Mouse (Mus musculus): ENCODE results near the gene Gm44503. TPM values are rescaled to one million over a fixed set of nuclear protein-coding genes. Genes with fewer than 3 reads are reported as not detected.

Gm44503 gene
- 0.15 TPM in 1 of 2 replicates, not detected in the other for polyA plus RNA-seq (2014; fragmentation: Nextera tagmentation; extraction: Ambion mirVana)

GRCm38 (mm10) chr9:72958521-72959450 is at the start of gene Gm44503, which contains the start of gene Dyx1c1:
Gm44503 (plus strand) TSS chr9:72958852.
Dyx1c1 (plus strand) TSS chr9:72958785.
- ATAC-seq (replicated peaks; ENCODE audit: low FRiP score) (peak; percentile 95), DNase-seq (ENCODE audit: low spot score) (peak; percentile 91)
- H3K9ac ChIP-seq (ENCODE audit: low read length), result peak within 1 kb of the TSS; percentile 63
- peak within 1 kb of the TSS; percentile 63 for H3K4me3 ChIP-seq (ENCODE audit: low read depth, low read length)
- H3K4me1 ChIP-seq (replicated peaks; ENCODE audit: control insufficient read depth, insufficient read depth, low read length), result peaks cover 2% of the 10 kb centered on the region; the same call in 1 of the 2 replicates
- H3K27me3 ChIP-seq (ENCODE audit: control insufficient read depth, insufficient read depth, low read length), result no peaks in the 10 kb centered on the region
- 3% methylated on average over 43 of the region's 43 CpGs for WGBS
- H3K36me3 ChIP-seq (ENCODE audit: control insufficient read depth, insufficient read depth, low read length), result no peaks in the 10 kb centered on the region
- no peak within 1 kb of the TSS for H3K27ac ChIP-seq (ENCODE audit: low read depth, low read length)
- H3K4me2 ChIP-seq (ENCODE audit: low read depth, low read length, severe bottlenecking), result peak within 1 kb of the TSS; percentile 80
- H3K9me3 ChIP-seq (ENCODE audit: control insufficient read depth, low read length), result no peaks in the 10 kb centered on the region

GRCm38 (mm10) chr9:72911381-72911780 is 47.3 kb upstream of the Gm44503 start:
- Histone ChIP-seq H3K4me2 (ENCODE audit: low read depth, low read length, severe bottlenecking) (no peak overlapping the region), H3K4me3 (ENCODE audit: low read depth, low read length) (no peak overlapping the region), H3K4me1 (replicated peaks; ENCODE audit: control insufficient read depth, insufficient read depth, low read length) (no peaks in the 10 kb centered on the region), H3K9me3 (ENCODE audit: control insufficient read depth, low read length) (no peaks in the 10 kb centered on the region), H3K27ac (ENCODE audit: low read depth, low read length) (no peak overlapping the region), H3K27me3 (ENCODE audit: control insufficient read depth, insufficient read depth, low read length) (no peaks in the 10 kb centered on the region), H3K9ac (ENCODE audit: low read length) (no peak overlapping the region), H3K36me3 (ENCODE audit: control insufficient read depth, insufficient read depth, low read length) (no peaks in the 10 kb centered on the region)
- WGBS, result 88% methylated on average over 2 of the region's 2 CpGs
- ATAC-seq (replicated peaks; ENCODE audit: low FRiP score) (no peak), DNase-seq (ENCODE audit: low spot score) (no peak)

- Histone ChIP-seq H3K4me1 (replicated peaks; ENCODE audit: control insufficient read depth, insufficient read depth, low read length) (no peaks in the 10 kb centered on the region), H3K9me3 (ENCODE audit: control insufficient read depth, low read length) (no peaks in the 10 kb centered on the region), H3K4me3 (ENCODE audit: low read depth, low read length) (no peak overlapping the region), H3K9ac (ENCODE audit: low read length) (no peak overlapping the region), H3K36me3 (ENCODE audit: control insufficient read depth, insufficient read depth, low read length) (no peaks in the 10 kb centered on the region), H3K4me2 (ENCODE audit: low read depth, low read length, severe bottlenecking) (no peak overlapping the region), H3K27ac (ENCODE audit: low read depth, low read length) (no peak overlapping the region), H3K27me3 (ENCODE audit: control insufficient read depth, insufficient read depth, low read length) (no peaks in the 10 kb centered on the region)
- 87% methylated on average over 6 of the region's 6 CpGs for WGBS
- no peak for ATAC-seq (replicated peaks; ENCODE audit: low FRiP score)
- DNase-seq (ENCODE audit: low spot score), result no peak
These were observed 45.1 kb upstream of the Gm44503 start for GRCm38 (mm10) chr9:72913551-72913950.

GRCm38 (mm10) chr9:72915728-72916127 is 42.9 kb upstream of the Gm44503 start:
- Histone ChIP-seq H3K27ac (ENCODE audit: low read depth, low read length) (no peak overlapping the region), H3K4me1 (replicated peaks; ENCODE audit: control insufficient read depth, insufficient read depth, low read length) (no peaks in the 10 kb centered on the region), H3K9me3 (ENCODE audit: control insufficient read depth, low read length) (no peaks in the 10 kb centered on the region), H3K4me3 (ENCODE audit: low read depth, low read length) (no peak overlapping the region), H3K36me3 (ENCODE audit: control insufficient read depth, insufficient read depth, low read length) (no peaks in the 10 kb centered on the region), H3K4me2 (ENCODE audit: low read depth, low read length, severe bottlenecking) (no peak overlapping the region), H3K9ac (ENCODE audit: low read length) (no peak overlapping the region), H3K27me3 (ENCODE audit: control insufficient read depth, insufficient read depth, low read length) (no peaks in the 10 kb centered on the region)
- WGBS, result 79% methylated on average over 7 of the region's 7 CpGs
- ATAC-seq (replicated peaks; ENCODE audit: low FRiP score), result no peak
- DNase-seq (ENCODE audit: low spot score), result no peak

- no peak overlapping the region for H3K4me3 ChIP-seq (ENCODE audit: low read depth, low read length)
- H3K9ac ChIP-seq (ENCODE audit: low read length), result no peak overlapping the region
- H3K27me3 ChIP-seq (ENCODE audit: control insufficient read depth, insufficient read depth, low read length), result peaks cover 3% of the 10 kb centered on the region; the same call in 1 of the 2 replicates
- DNase-seq (ENCODE audit: low spot score), result no peak
- WGBS, result 89% methylated on average over 3 of the region's 3 CpGs
- H3K27ac ChIP-seq (ENCODE audit: low read depth, low read length), result no peak overlapping the region
- H3K9me3 ChIP-seq (ENCODE audit: control insufficient read depth, low read length), result no peaks in the 10 kb centered on the region
- H3K36me3 ChIP-seq (ENCODE audit: control insufficient read depth, insufficient read depth, low read length), result no peaks in the 10 kb centered on the region
- no peak for ATAC-seq (replicated peaks; ENCODE audit: low FRiP score)
- H3K4me1 ChIP-seq (replicated peaks; ENCODE audit: control insufficient read depth, insufficient read depth, low read length), result peaks cover 4% of the 10 kb centered on the region; the same call in 1 of the 2 replicates
- H3K4me2 ChIP-seq (ENCODE audit: low read depth, low read length, severe bottlenecking), result no peak overlapping the region
These were observed 35.6 kb upstream of the Gm44503 start for GRCm38 (mm10) chr9:72923068-72923467.

- Histone ChIP-seq H3K36me3 (ENCODE audit: control insufficient read depth, insufficient read depth, low read length) (no peaks in the 10 kb centered on the region), H3K27ac (ENCODE audit: low read depth, low read length) (peak within 1 kb of the TSS; percentile 68), H3K4me2 (ENCODE audit: low read depth, low read length, severe bottlenecking) (peak within 1 kb of the TSS; percentile 96), H3K9ac (ENCODE audit: low read length) (peak within 1 kb of the TSS; percentile 83), H3K4me1 (replicated peaks; ENCODE audit: control insufficient read depth, insufficient read depth, low read length) (peaks cover 4% of the 10 kb centered on the region; the same call in 1 of the 2 replicates), H3K4me3 (ENCODE audit: low read depth, low read length) (peak within 1 kb of the TSS; percentile 65), H3K27me3 (ENCODE audit: control insufficient read depth, insufficient read depth, low read length) (peaks cover 3% of the 10 kb centered on the region; the same call in 1 of the 2 replicates), H3K9me3 (ENCODE audit: control insufficient read depth, low read length) (no peaks in the 10 kb centered on the region)
- under 1% methylated on average over 96 of the region's 108 CpGs for WGBS
- peak; percentile 84 for ATAC-seq (replicated peaks; ENCODE audit: low FRiP score)
- DNase-seq (ENCODE audit: low spot score), result peak; percentile 82
These were observed 33.4 kb upstream of the Gm44503 start, which contains the start of gene Pygo1 for GRCm38 (mm10) chr9:72925021-72925934. Pygo1 (plus strand) TSS chr9:72925645.

GRCm38 (mm10) chr9:72925935-72926258 is 32.8 kb upstream of the Gm44503 start:
- Histone ChIP-seq H3K27ac (ENCODE audit: low read depth, low read length) (peak overlapping the region; percentile 68), H3K4me1 (replicated peaks; ENCODE audit: control insufficient read depth, insufficient read depth, low read length) (peaks cover 4% of the 10 kb centered on the region; the same call in 1 of the 2 replicates), H3K4me2 (ENCODE audit: low read depth, low read length, severe bottlenecking) (peak overlapping the region; percentile 96), H3K9ac (ENCODE audit: low read length) (peak overlapping the region; percentile 83), H3K9me3 (ENCODE audit: control insufficient read depth, low read length) (no peaks in the 10 kb centered on the region), H3K27me3 (ENCODE audit: control insufficient read depth, insufficient read depth, low read length) (peaks cover 3% of the 10 kb centered on the region; the same call in 1 of the 2 replicates), H3K4me3 (ENCODE audit: low read depth, low read length) (peak overlapping the region; percentile 65), H3K36me3 (ENCODE audit: control insufficient read depth, insufficient read depth, low read length) (no peaks in the 10 kb centered on the region)
- ATAC-seq (replicated peaks; ENCODE audit: low FRiP score) (peak; percentile 70), DNase-seq (ENCODE audit: low spot score) (no peak)
- WGBS, result 3% methylated on average over 12 of the region's 20 CpGs

- Histone ChIP-seq H3K27me3 (ENCODE audit: control insufficient read depth, insufficient read depth, low read length) (no peaks in the 10 kb centered on the region), H3K36me3 (ENCODE audit: control insufficient read depth, insufficient read depth, low read length) (no peaks in the 10 kb centered on the region; the same call in 1 of the 2 replicates), H3K4me1 (replicated peaks; ENCODE audit: control insufficient read depth, insufficient read depth, low read length) (peaks cover 4% of the 10 kb centered on the region; the same call in 1 of the 2 replicates), H3K4me2 (ENCODE audit: low read depth, low read length, severe bottlenecking) (no peak overlapping the region), H3K9ac (ENCODE audit: low read length) (no peak overlapping the region), H3K9me3 (ENCODE audit: control insufficient read depth, low read length) (no peaks in the 10 kb centered on the region), H3K4me3 (ENCODE audit: low read depth, low read length) (no peak overlapping the region), H3K27ac (ENCODE audit: low read depth, low read length) (no peak overlapping the region)
- ATAC-seq (replicated peaks; ENCODE audit: low FRiP score), result no peak
- no peak for DNase-seq (ENCODE audit: low spot score)
- 85% methylated on average over 13 of the region's 13 CpGs for WGBS
These were observed 27.4 kb upstream of the Gm44503 start for GRCm38 (mm10) chr9:72931166-72931790.

Data from forebrain, embryonic 11.5 days (tissue).